Mouse (Mus musculus) adrenal gland, adult 18-20 months (tissue): ENCODE results near the gene Cd302. TPM values are rescaled to one million over a fixed set of nuclear protein-coding genes. Genes with fewer than 3 reads are reported as not detected.

ENCODE experiments used
- DNase-seq, 2 experiments: peaks; one replicate each; pipeline ENCODE4 v3.0.0; 2021 to 2022; ENCODE audit warnings: low spot score in 2 of 2
- total RNA-seq, 2 experiments: library from RNA; stranded (reverse); gene quantifications; 1 replicate in 1 of 2; 2 replicates in 1 of 2; pipeline ENCODE4 v1.2.3; 2021

The Cd302 gene
- total RNA-seq, 2 experiments from 2014 or later = 34.5 to 47.8 TPM

DNA sequence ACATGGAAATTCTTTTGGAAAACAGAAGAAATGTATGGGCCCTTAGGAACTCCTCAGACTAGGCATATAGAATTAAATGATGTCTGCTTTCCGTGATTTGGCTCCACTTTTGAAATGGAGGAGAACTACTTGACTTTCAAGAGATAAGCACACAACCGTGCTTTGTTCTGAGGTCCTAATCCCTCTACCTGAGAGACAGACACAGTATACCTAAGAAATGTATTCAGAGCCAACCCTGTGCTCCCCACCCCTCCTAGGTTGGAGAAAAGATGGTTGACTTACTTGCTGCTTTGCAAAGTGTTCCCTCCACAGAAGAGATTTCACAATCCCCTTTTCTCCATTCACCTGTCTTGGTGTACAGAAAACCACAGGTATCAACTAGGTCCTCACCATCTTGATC lies 27.5 kb downstream of the Cd302 start:
- DNase-seq = no peak

DNA sequence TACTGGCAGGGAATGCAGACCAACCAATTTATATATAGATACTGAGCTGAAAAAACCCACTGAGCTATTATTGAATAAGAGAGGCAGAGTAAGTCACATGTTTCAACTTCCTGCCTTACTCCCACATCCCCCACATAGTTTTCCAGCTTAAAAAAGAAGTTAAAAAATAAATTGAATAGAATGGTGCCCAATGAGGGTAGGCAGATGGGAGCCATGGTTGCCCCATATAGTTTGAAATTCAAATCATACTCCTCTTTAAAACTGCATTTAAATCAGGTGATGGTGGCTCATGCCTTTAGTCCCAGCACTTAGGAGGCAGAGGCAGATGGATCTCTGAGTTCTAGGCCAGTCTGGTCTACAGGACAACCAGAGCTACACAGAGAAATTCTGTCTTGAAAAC lies 30.8 kb downstream of the Cd302 start:
- no peak for DNase-seq

DNA sequence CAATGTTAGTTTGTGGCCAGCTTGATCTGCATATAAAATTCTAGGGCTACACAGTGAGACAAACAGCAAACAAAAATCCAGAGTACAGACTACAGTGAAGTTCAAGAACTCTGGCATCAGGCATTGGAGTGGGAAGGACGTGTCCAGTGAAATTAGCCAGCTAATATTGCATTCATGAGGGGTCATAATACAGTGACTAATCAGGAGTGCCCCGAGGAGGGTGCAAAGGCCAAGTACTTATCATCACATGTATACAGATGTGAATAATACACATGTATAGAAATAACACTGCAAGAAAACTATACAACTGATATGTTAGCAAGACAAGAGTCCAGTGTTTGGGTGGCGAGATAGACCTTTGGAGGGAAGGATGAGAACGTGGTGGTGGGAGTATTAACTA lies 31.5 kb downstream of the Cd302 start:
- DNase-seq = no peak

DNA sequence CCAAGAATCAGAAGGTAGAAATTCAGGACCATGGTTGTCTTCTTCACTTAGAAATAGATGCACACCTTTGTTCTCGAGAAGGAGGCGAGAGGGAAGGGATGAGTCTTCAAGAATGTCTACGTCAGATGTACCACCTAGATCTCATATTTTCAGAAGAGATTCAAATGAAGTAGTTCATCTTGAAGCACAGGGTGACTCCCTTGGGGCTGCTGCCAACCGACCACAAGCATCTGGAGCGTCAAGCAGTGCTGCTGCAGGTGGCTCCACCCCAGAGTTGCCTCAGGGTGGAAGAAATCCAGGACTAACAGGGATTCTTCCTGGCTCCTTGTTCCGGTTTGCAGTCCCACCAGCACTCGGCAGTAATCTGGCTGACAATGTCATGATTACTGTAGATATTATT lies 49.8 kb downstream of the Cd302 start:
- DNase-seq = no peak

DNA sequence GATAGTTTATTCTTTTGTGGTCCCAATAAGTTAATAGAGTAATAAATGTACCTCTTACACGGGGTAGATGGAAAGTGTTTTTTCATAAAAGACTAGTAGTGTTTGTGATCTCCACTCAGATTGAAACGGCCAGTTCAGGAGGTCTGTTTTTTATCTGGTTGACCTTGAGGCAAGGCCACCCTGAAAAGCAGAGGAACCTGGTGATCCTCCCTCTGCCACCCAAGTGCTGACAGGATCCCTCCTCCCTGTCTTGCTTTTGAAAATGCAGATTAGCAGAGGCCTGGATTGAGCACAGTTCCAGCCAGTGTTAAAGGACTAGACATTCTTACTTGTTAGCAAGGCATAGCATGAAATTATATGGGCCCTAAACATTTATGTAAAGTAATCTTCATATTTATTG lies 51.1 kb downstream of the Cd302 start:
- no peak for DNase-seq

DNA sequence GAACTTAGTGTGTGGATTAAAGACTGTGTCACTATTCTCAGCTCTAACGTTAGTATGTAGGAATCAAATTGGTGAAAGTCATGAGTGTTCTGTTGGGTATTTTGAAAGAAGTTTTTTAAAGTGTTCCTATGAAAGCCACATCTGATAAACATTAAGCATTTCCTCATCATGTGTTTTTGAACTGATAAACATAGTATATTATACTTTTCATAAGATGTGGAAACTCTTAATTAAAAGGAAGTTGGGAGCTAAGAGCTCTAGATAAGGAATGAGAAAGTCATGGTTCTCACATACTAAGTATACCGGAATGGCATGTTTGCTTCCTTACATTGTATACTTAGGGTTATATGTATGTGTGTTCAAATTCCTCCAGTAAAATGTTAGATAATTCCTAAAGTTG lies 53.9 kb downstream of the Cd302 start:
- no peak for DNase-seq

DNA sequence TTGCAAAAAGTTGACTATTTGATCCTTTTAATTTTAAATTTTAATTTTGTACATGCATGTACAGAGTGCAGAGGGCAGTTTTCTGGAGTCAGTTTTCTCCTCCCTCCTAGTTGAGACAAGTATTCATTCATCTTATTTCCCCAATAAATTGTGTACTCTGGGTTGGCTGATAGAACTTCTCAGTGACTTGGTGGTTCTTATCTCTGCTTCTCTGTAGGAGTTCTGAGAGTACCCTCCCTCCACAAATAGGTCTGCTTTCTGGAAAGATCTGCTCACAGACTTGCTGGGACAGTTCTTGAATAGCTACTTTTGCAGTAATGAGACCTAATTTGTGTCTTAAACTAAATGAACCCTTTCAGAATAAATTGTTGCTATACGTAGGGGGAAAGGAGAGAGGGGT lies 55.8 kb downstream of the Cd302 start:
- no peak for DNase-seq

DNA sequence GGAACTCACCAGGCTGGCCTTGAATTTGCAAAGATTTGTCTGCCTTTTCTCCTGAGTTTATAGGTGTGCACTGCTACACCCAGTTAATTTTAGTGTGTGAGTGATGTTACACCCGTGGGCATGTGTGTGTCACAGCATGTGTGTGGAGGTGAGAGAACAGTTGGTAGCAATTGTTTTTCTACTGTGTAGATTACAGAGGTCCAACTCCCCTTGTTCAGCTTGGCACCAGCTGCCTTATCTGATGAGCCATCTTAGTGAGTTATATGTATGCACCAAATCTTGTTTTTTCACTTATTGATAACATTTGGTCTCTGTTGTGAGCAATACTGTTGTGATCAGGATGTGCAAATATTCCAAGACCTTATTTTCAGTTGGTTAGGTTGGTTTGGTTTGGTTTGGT lies 60.8 kb downstream of the Cd302 start:
- DNase-seq = no peak

DNA sequence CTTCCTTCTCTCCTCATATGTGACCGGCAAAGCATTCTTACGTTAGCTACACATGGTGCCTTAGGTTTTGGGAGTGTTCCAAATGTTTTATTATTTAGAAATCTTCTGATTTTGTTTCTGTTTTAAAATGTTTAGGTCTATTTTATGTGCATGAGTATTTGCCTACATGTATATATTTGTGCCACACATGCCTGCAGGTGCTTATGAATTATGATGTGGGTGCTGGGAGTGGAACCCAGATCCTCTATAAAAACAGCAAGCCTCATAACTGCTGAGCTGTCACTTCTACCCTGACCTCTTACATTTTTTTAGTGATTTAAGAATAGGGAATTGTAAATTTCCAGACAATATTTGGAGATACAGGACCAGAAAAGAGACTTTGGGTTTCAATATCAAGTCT lies 62.3 kb downstream of the Cd302 start:
- DNase-seq = no peak

DNA sequence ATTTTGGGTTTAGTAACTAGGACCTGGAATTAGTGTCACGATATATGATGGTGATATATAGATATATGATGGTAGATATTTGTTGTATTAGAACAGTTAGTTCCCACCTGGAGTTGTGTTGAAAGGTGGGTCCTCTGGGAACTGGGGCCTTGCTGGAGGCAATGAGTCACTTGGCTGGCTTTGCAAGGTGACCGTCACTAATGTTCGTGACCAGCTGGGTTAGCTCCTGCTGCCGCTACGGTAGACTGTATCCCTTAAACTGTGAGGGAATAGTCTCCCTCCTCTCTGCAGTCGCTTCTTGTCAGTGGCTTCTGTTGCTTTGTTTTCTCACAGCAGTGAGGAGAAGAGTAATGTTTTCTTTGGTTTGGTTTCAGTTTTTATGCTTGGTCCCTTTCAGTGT lies 63.1 kb downstream of the Cd302 start:
- no peak for DNase-seq

DNA sequence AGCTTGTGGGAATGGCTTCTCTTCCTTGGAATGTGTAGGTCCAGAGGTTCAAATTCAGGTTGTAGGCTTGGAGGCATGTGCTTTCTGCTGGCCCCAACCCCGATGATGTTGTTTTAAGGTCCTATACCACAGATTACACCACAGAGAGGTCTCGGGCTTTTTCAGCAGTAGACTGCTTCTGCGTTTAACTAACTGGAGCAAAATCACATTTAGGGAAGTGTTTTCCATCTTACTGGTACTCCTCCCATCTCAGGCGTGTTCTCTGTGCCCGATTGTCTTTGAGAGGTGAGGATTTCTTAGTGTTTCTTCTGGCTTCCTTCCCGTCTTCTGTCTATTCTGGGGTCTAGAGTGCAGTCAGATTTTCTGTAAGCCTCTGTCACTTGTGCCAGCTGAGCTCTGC lies 66.7 kb downstream of the Cd302 start:
- DNase-seq = no peak

DNA sequence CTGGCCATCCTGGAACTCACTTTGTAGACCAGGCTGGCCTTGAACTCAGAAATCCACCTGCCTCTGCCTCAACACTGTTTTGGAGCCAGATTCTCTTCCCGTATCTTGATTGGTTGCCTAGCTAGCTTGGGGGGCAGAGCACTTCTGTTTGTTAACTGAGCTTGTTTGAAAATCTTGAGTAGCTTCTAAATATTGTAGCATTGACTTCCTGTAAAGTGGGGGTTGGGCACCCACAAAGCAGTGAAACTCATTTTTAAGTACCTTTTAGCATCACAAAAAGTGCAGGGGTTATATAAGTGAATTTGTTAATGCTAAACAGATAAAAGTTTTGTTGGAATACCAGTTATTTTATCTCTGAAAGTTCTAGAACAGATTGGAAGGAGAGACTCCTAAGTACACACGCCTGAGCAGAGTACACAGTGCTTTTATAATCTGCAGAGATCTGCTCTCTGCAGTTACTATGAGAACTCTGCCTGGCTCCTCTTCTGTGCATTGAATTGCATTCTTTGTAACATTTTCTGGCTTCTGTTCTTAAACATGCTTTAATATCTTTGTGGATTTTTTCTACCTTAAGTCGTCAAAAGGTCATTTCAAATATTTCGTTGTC lies 67.6 kb downstream of the Cd302 start:
- no peak for DNase-seq

DNA sequence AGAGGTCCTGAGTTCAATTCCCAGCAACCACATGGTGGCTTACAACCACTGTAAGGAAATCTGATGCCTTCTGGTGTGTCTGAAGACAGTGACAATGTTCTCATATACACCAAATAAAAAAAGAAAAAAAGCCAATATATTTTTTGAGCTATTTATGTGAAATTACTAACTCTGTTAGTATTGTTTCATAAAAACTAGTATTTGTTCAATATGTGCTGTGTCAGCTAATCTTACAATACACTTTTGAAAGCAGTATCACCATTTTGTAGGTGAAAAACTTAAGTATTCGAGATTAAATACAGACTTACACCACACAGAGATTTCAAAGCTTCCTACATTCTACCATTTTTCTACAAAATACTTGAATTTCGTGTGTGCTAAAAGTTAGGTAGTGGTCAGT lies 69.6 kb downstream of the Cd302 start:
- no peak for DNase-seq

DNA sequence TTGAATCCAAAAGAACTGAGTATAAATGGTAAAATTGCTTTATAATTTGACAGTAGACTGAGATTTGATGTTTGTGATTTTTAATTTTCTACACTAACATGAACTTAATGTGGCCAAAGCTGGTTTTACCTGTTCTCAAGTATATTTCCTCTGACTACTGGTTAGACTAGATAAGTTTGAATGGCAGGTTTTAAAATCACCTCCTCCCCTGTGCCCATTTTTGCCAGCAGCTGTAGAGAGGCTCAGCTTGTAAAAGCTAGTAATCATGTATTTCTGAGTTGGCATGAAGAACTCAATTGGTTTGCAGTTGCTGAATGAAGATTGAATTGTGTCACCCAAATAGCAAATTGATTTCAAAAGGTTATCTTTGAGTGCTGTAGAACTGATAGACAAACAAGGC lies 71.8 kb downstream of the Cd302 start:
- no peak for DNase-seq

DNA sequence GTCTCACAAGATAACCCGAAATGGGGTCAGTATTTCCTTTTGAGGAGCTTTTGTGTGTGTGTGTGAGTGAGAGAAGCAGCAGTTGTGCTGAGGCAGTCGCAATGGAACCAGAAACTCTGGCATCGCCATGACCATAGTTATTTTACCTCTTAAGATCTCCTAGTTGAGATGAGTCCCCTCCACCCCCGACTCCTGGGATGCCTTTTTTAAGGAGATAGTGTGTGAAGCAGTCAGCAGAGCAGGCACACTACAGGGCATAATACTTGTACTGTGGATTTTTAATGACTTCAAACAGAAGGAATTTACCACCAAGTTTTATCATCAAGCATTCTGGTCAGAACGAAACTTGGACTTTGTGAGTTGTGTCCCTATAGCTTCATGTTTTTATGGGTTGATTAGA lies 73.5 kb downstream of the Cd302 start:
- no peak for DNase-seq

DNA sequence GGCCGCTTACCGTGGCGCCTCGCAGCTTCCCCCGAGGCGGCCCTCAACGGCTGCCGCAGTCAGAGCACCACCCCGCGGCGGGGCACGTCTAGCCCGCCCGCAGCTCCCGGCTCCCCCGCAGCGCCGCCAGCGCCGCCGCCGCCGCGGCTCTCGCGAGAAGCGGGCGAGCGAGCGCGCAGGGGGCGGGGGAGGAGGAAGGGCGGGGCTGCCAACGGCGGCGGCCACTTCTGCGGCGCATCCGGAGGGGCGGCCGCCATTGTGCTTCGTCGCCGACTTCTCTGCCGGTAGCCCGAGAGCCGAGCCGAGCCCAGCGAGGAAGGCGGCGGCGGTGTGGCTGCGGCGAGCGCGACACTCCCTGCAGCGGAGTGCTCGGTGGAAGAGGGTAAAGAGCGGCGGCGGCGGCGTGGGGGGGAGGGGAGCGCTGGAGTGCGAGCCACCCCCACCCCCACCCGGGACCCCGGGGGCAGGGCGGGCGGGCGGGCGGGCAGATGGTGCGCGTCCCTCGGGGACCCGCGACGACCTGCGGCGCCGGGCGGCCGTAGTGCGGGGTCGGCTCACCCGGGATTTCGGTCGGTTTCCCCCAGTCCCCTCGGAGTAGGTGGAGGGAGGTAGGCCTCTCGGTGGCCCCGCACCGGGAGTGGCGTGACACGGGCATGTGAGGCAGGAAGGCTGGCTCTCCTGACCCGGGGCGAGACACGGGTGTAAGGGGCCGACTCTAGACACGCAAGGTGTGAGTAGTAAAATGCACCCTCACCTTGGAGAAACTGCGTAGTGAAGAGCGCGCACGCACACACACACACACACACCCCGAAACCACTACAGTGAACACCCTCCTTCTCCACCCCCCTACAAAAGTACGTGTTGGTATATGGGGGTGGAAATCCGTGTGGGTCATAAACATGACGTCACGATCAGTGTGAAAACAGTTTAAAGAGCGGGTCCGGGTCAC lies 74.3 kb downstream of the Cd302 start, which contains the start of the genes Baz2b and March7:
Gene Baz2b (minus strand): TSS at position 137 of the 949 bp plus-strand sequence.
Gene March7 (plus strand): TSS at position 185 of the 949 bp plus-strand sequence.
- peak; percentile 85 to 92 for DNase-seq

DNA sequence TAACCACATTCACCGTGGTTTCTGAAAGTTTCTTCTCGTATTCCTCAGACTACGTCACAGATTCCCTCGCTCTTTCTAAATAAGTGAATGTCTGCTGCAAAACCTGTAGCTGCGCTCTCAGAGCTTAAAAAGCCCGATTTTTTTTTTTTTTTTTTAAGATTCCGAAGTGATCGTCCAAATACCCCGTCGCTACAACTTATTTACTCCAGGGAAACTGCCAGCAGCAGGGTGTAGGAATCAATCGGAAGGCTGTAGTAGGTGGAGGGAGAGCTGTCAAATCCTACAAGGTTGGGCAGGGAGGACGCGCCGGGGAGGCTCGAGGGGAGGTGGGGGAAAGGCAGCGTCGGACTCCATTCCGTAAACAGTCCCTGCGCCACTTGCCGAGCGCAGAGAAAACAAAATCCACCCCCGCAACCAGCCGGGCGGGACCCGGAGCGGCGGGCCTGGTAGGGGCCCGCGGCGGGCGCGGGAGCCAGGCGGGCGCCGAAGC lies 75.1 kb downstream of the Cd302 start:
- peak; percentile 54 to 62 for DNase-seq

DNA sequence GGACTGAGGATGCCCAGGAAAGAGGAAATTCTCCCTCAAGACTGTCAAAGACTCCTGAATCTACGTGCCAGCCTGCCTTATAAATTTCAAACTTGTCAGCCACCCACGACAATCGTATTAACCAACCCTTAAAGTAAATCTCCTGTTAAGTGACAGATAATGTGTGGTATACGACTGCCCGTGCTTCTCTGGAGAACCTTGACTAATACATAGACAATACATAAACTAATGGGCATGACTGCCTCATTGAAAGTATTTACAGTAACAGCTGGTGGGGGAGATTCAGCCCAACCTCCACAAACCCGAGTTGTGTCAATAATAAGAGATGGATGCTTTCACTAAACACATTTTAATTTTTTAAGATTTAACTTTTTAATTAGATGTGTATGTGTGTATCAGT lies 78.5 kb downstream of the Cd302 start:
- DNase-seq = no peak

DNA sequence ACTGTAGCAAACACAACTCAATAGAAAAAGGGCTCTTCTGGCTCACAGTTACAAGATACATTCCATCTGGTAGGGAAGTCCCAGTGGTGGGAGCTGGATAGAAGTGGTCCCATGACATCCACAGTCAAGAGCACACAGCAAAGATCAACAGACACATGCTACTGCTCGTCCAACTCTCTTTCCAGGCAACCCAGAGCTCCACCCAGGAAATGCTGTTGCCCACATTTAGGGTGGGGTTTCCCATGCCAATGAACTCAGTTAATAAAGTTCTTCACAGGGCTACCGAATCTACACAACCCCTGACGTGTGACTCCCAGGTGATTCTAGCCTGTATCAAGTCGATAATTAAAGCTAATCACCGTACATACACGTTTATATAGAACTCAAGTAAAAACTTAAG lies 80.1 kb downstream of the Cd302 start:
- no peak for DNase-seq

DNA sequence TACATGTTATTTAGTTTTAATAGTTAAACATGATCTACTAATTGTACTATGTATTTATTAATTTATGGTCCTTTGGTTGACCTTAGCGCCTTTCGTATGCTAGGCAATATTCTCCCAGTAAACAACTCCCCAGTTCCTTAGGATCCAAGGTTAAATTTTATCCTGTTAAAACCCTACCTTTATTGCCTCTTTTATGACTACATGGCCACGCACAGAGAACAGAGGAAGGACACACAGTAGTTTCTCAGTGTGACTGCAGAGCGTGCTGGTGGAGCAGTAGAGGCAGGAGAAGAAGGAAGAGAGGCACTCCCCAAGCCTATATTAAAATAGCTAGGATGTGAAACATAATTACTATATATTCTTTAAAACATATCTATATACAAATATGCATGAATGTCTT lies 80.6 kb downstream of the Cd302 start:
- DNase-seq = no peak

DNA sequence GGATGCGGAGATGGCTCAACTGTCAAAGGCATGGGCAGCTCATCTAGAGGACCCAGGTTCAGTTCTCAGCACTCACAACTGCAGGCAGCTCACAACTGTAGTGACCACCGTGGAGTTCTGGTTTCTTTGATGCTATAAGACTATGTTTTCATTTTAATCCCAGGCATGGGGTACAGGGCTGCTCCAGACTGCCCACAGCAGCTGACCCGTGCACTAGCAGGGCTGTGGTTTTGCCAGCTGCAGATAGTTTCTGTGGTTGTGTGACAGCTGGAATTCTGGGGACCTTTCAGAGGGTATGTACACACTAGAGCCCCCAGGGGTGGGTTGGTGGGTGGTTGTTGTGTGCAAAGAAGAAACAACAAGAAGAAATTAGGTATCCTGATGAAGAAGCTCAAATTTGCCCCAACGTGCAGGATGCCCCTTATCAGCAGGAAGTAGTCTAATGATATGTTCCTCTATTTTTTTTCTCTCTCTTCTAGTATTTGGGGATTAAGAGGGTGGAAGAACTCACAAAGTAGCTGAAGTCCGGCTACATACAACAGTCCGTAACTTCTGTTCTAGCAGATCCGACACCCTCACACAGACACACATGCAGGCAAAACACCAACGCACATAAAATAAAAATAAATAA lies 81.3 kb downstream of the Cd302 start:
- no peak for DNase-seq
